In the genomic region with DNA sequence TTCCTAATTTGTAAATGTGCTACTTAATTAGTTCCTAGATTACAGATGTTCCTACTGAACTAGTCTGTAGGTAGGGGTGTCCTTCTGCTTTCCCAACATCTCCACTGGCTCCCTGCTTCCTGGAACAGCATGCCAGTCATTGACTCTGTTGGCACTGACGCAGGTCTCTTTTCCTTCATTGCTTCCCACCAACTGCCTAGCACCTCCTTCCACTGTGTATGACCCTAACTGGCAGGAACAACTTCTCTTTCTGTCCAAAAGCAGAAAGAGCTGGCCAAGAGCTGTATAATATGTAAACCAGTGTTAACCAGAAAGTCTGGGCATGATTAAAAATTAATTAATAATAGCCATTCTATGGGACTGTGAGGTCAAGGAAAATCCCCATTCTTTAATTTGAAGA, we compare ENCODE assay signal across 10 mouse cellular contexts.
"Had no signal": no experiment of that assay in that cellular context is flagged by ENCODE, and none has a peak within 500 bp of the region (broad histone marks: within the 10 kb centered on the region; RNA-seq: fewer than 3 reads in every experiment).

No protein-coding gene starts in this region.

- H3K27ac ChIP-seq: limb, embryonic 15.5 days; liver, embryonic 14.5 days; midbrain, embryonic 13.5 days; stomach, postnatal 0 days had no signal

- H3K27me3 ChIP-seq: limb, embryonic 15.5 days; midbrain, embryonic 13.5 days had no signal

- H3K4me1 ChIP-seq: limb, embryonic 15.5 days; midbrain, embryonic 13.5 days had no signal

- ATAC-seq: intestine, embryonic 16.5 days; midbrain, embryonic 13.5 days had no signal

- H3K4me2 ChIP-seq: limb, embryonic 15.5 days; midbrain, embryonic 13.5 days had no signal

- H3K9ac ChIP-seq: limb, embryonic 15.5 days; liver, embryonic 14.5 days; midbrain, embryonic 13.5 days had no signal

- H3K36me3 ChIP-seq: limb, embryonic 15.5 days; midbrain, embryonic 13.5 days had no signal

- H3K4me3 ChIP-seq: limb, embryonic 15.5 days; midbrain, embryonic 13.5 days had no signal

- H3K9me3 ChIP-seq: limb, embryonic 15.5 days; midbrain, embryonic 13.5 days had no signal

- DNase-seq: layer of hippocampus, adult 9-11 months; layer of hippocampus, postnatal 36 days; lung, adult 18-20 months; right cerebral cortex, adult 18-20 months; thymus, postnatal 25 days had no signal
